Mouse (Mus musculus) midbrain, embryonic 13.5 days (tissue): Measurements from ENCODE around the gene Dld. TPM values are rescaled to one million over a fixed set of nuclear protein-coding genes. Genes with fewer than 3 reads are reported as not detected.

ENCODE experiments used
- ATAC-seq: fragments of 200-750 bp; cut with Nextera tagmentation; 2 replicates; pipeline ENCODE4 v1.8.0; 2017; ENCODE audit warnings: mild to moderate bottlenecking, moderate TSS enrichment, moderate library complexity
- H3K27ac ChIP-seq: fragments of 300-500 bp; sonication (generic); 2 replicates; pipeline ENCODE4 v1.5.1; 2015; ENCODE audit warnings: inconsistent platforms, mild to moderate bottlenecking, moderate library complexity
- H3K27me3 ChIP-seq: fragments of 300-500 bp; sonication (generic); 2 replicates; pipeline ENCODE4 v1.6.1; 2015; ENCODE audit warnings: mild to moderate bottlenecking, inconsistent platforms
- H3K36me3 ChIP-seq: fragments of 300-500 bp; sonication (generic); 2 replicates; pipeline ENCODE4 v1.6.1; 2015; ENCODE audit warnings: mild to moderate bottlenecking, inconsistent platforms
- H3K4me1 ChIP-seq: fragments of 300-500 bp; sonication (generic); replicated peaks from 2 replicates; pipeline ENCODE4 v1.6.1; 2015; ENCODE audit warnings: inconsistent platforms
- H3K4me2 ChIP-seq: fragments of 300-500 bp; sonication (generic); replicated peaks from 2 replicates; pipeline ENCODE4 v1.6.1; 2015; ENCODE audit warnings: moderate library complexity, mild to moderate bottlenecking, inconsistent platforms
- H3K4me3 ChIP-seq: fragments of 300-500 bp; sonication (generic); replicated peaks from 2 replicates; pipeline ENCODE4 v1.5.1; 2015; ENCODE audit warnings: mild to moderate bottlenecking, inconsistent platforms
- H3K9ac ChIP-seq: fragments of 300-500 bp; sonication (generic); replicated peaks from 2 replicates; pipeline ENCODE4 v1.6.1; 2015; ENCODE audit warnings: mild to moderate bottlenecking, inconsistent platforms
- H3K9me3 ChIP-seq: fragments of 300-500 bp; sonication (generic); 2 replicates; pipeline ENCODE4 v1.6.1; 2016; ENCODE audit warnings: mild to moderate bottlenecking, inconsistent platforms
- WGBS: fragments of 180-500 bp; shearing (Covaris S2); methylation state at CpG from one replicate; pipeline ENCODE4 v1.1.7; 2015; 5-methylcytosine and 5-hydroxymethylcytosine counted together
- polyA plus RNA-seq: library from polyadenylated mRNA; unstranded; fragments of >200 nt; fragmentation: Nextera tagmentation; extraction: Ambion mirVana; gene quantifications from 2 replicates; pipeline ENCODE4 v1.2.1, GENCODE M21; 2015

The Dld gene
- polyA plus RNA-seq, 1 experiment from 2014 or later, result 125 TPM

DNA sequence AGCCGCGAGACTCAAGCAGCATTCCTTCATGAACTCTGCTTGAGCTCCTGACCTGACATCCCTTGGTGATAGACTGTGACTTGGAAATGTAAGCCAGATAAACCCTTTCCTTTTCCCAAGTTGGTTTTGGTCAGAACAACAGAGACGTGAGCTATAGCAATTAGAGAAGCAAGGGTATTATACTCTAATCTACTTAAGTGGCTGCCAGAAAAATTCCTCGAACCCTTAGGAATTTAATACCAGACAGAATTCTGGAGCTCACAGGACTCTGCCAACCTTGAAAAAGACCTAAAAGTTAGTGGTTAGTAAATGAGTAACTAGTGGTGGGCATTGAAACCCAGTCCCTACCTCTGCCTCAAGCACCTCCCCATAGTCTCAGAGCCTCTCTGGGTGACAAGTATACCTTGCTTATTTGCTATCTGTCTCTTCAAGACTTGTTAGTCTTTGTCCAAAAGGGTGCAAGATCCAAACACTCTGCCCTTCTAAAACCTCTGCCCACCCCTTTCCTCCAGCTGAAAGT lies 67.6 kb downstream of the Dld start:
- Histone ChIP-seq H3K27me3 (peaks cover 4% of the 10 kb centered on the region; the same call in 1 of the 2 replicates), H3K9ac (no peak overlapping the region), H3K4me3 (no peak overlapping the region), H3K4me1 (peaks cover 8% of the 10 kb centered on the region), H3K9me3 (no peaks in the 10 kb centered on the region), H3K27ac (no peak overlapping the region), H3K4me2 (no peak overlapping the region), H3K36me3 (no peaks in the 10 kb centered on the region)
- 67% methylated on average over 4 of the region's 4 CpGs for WGBS
- no peak for ATAC-seq

GRCm38 (mm10) chr12:31283131-31283530 lies 68.1 kb downstream of the Dld start:
- Histone ChIP-seq H3K27me3 (peaks cover 4% of the 10 kb centered on the region; the same call in 1 of the 2 replicates), H3K27ac (no peak overlapping the region), H3K9ac (no peak overlapping the region), H3K4me2 (no peak overlapping the region), H3K36me3 (no peaks in the 10 kb centered on the region), H3K4me1 (peaks cover 8% of the 10 kb centered on the region), H3K4me3 (no peak overlapping the region), H3K9me3 (no peaks in the 10 kb centered on the region)
- ATAC-seq, result no peak
- WGBS, result 91% methylated on average over 4 of the region's 4 CpGs

GRCm38 (mm10) chr12:31282241-31282640 lies 69.0 kb downstream of the Dld start:
- no peak overlapping the region for H3K4me3 ChIP-seq
- 90% methylated on average over 5 of the region's 5 CpGs for WGBS
- peaks cover 8% of the 10 kb centered on the region for H3K4me1 ChIP-seq
- no peak overlapping the region for H3K27ac ChIP-seq
- H3K9me3 ChIP-seq, result no peaks in the 10 kb centered on the region
- ATAC-seq, result no peak
- H3K9ac ChIP-seq, result no peak overlapping the region
- H3K27me3 ChIP-seq, result peaks cover 4% of the 10 kb centered on the region; the same call in 1 of the 2 replicates
- no peak overlapping the region for H3K4me2 ChIP-seq
- H3K36me3 ChIP-seq, result no peaks in the 10 kb centered on the region

Other genes starting within 250 kb of the Dld start
- gene Gm6993, start 110.7 kb downstream of the Dld start, polyA plus RNA-seq, result not detected in 2 replicates
- 12.4 and 15.4 TPM in 2 replicates for gene Lamb1, start 86.2 kb downstream of the Dld start, polyA plus RNA-seq
- not detected in 2 replicates for gene Slc26a3, start 39.4 kb upstream of the Dld start, polyA plus RNA-seq
- gene Cbll1, start 148.2 kb upstream of the Dld start, polyA plus RNA-seq, result 18.7 and 19.5 TPM in 2 replicates
- gene Slc26a4, start 208.5 kb upstream of the Dld start, polyA plus RNA-seq, result 0.05 TPM in 1 of 2 replicates, not detected in the other